In genomic region chr1:40789666-40790233, GRCm38 (mm10) we compare ENCODE assay signal across 8 mouse cellular contexts. TPM values are rescaled to one million over a fixed set of nuclear protein-coding genes. Genes with fewer than 3 reads are reported as not detected.
DNase-seq lines count a peak whose midpoint lies in the region; ATAC-seq and TF ChIP-seq lines count a peak whose summit lies in the region.

No protein-coding gene starts in this region.

- H3K79me2 ChIP-seq in C2C12 (ENCODE audit: control insufficient read depth, insufficient read depth): no peaks in the 10 kb centered on the region

- H3K36me3 ChIP-seq in C2C12 (ENCODE audit: control insufficient read depth, insufficient read depth): no peaks in the 10 kb centered on the region

- H3K4me3 ChIP-seq in C2C12 (ENCODE audit: insufficient read depth, poor library complexity, severe bottlenecking): peak overlapping the region; percentile 34
- H3K4me3 ChIP-seq in olfactory bulb, adult 2 months (ENCODE audit: insufficient read depth, low read depth, low read length): peak overlapping the region; percentile 73; the same call in 1 of the 2 replicates

- no peak for ATAC-seq in megakaryocyte progenitor cell, adult 5-6 weeks (replicated peaks; ENCODE audit: poor library complexity)

- H3K79me3 ChIP-seq in C2C12 (ENCODE audit: low read depth): no peaks in the 10 kb centered on the region

- peak; percentile 80 for DNase-seq in Muller cell, postnatal 12 days (ENCODE audit: inconsistent ontology term)
- peak; percentile 95 for DNase-seq in gonadal fat pad, adult 2 months (ENCODE audit: low read depth)
- DNase-seq in kidney, postnatal 14 days: peak; percentile 35
- DNase-seq in urinary bladder, postnatal 10 days (ENCODE audit: low spot score): no peak
- DNase-seq in frontal cortex, adult 2 months (ENCODE audit: extremely low spot score in 1 of 2, low spot score in 1 of 2): no peak

- 21% methylated on average over 5 of the region's 5 CpGs for WGBS in olfactory bulb, adult 2 months

- 0 out of 2 replicates have a peak, but pooled peaks cover 4% of the 10 kb centered on the region for H3K4me1 ChIP-seq in olfactory bulb, adult 2 months (ENCODE audit: control insufficient read depth, insufficient read depth, low read length)

- no peaks in the 10 kb centered on the region for H3K27me3 ChIP-seq in C2C12 (ENCODE audit: control insufficient read depth, insufficient read depth, insufficient read length)

- no peak overlapping the region for H3ac ChIP-seq in C2C12 (ENCODE audit: control insufficient read depth, insufficient read length, low read depth)

- TF ChIP-seq CTCF in C2C12 (IDR thresholded peaks at IDR 0.05; ENCODE audit: control insufficient read depth, insufficient read depth, insufficient read length): no peak
- TF ChIP-seq CTCF in olfactory bulb, adult 2 months (IDR thresholded peaks at IDR 0.05; ENCODE audit: insufficient read depth, low read depth, low read length): no peak

- TF ChIP-seq POLR2A in olfactory bulb, adult 2 months (IDR thresholded peaks at IDR 0.05; ENCODE audit: insufficient read depth, low read depth, low read length): no peak

- H3K27ac ChIP-seq in olfactory bulb, adult 2 months (ENCODE audit: insufficient read depth, low read depth, low read length): no peak overlapping the region

TF ChIP-seq in C2C12, 6 proteins besides CTCF, POLR2A, EP300 and RAD21:
- no peak for TF ChIP-seq USF1 (IDR thresholded peaks at IDR 0.05; ENCODE audit: low read depth)
- TF ChIP-seq MAX (IDR thresholded peaks at IDR 0.05): no peak
- no peak for TF ChIP-seq FOSL1 (IDR thresholded peaks at IDR 0.05; ENCODE audit: insufficient read depth, low read length, poor library complexity, severe bottlenecking)
- no peak for TF ChIP-seq MYOG (IDR thresholded peaks at IDR 0.05; ENCODE audit: control insufficient read depth, extremely low read depth, insufficient read length)
- TF ChIP-seq CEBPB (IDR thresholded peaks at IDR 0.05; ENCODE audit: low read depth): no peak
- TF ChIP-seq MYOD1 (IDR thresholded peaks at IDR 0.05; ENCODE audit: control insufficient read depth, insufficient read length, low read depth): no peak

RNA-seq across cellular contexts. Expression of gene Mfsd9, which starts 0.7 kb away (rescaled TPM):
- polyA plus RNA-seq in C2C12 (2012; fragmentation: generic; extraction: Trizol): 1.2 TPM
- 5.9 and 6.1 TPM in 2 replicates for polyA plus RNA-seq in gonadal fat pad, adult 2 months (2012; rRNA removed)
- polyA plus RNA-seq in olfactory bulb, adult 2 months (2012; ENCODE audit: insufficient read depth, insufficient read length, low replicate concordance, missing spikeins): not detected in 2 replicates
- 1.1 and 1.4 TPM in 2 replicates for total RNA-seq in megakaryocyte progenitor cell, adult 5-6 weeks (2015)
- 2.4 and 3.0 TPM in 2 replicates for total RNA-seq in megakaryocyte progenitor cell, adult 5-6 weeks (2017)
- polyA plus RNA-seq in frontal cortex, adult 2 months (2012; rRNA removed): 2.9 and 3.0 TPM in 2 replicates

RNA-seq across cellular contexts. Expression of gene Tmem182, which starts 15.7 kb away (rescaled TPM):
- 0.35 TPM for polyA plus RNA-seq in C2C12 (2012; fragmentation: generic; extraction: Trizol)
- 20.1 and 47.6 TPM in 2 replicates for polyA plus RNA-seq in gonadal fat pad, adult 2 months (2012; rRNA removed)
- not detected in 2 replicates for polyA plus RNA-seq in olfactory bulb, adult 2 months (2012; ENCODE audit: insufficient read depth, insufficient read length, low replicate concordance, missing spikeins)
- total RNA-seq in megakaryocyte progenitor cell, adult 5-6 weeks (2015): not detected in 2 replicates
- not detected in 2 replicates for total RNA-seq in megakaryocyte progenitor cell, adult 5-6 weeks (2017)
- polyA plus RNA-seq in frontal cortex, adult 2 months (2012; rRNA removed): 0.64 and 0.84 TPM in 2 replicates

Comparison
In these comparisons a context has a peak if more than half of its experiments do, and no peak if none do; other contexts are left out.
1. DNase-seq: peak in Muller cell, postnatal 12 days (single experiment), gonadal fat pad, adult 2 months (single experiment) and kidney, postnatal 14 days (single experiment); none in urinary bladder, postnatal 10 days (single experiment) and frontal cortex, adult 2 months (0 of 2).